ENCODE assay signal across 15 mouse cellular contexts in the genomic region with DNA sequence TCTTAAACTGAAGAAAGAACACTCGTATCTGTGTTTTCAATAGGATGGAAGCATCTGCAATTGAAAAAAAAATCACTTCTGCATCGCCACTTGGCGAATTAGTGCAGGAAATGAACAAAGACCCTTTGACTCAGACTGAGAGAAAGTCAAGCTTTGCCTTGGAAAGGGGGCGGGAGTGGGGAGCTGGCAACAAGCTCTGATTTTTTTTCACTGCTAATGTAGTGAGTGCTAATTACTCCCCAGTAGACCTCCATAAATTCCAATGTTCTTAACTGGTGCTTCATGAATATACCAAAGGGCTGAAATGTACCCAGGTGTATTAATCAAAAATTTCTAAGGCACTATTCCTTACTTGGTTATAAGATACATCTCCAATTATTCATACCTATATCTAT.
A peak's percentile ranks its signal among the peaks of the same experiment; 100 is the strongest.
DNase-seq lines count a peak whose midpoint lies in the region; ATAC-seq and TF ChIP-seq lines count a peak whose summit lies in the region.
"Had no signal": no experiment of that assay in that cellular context is flagged by ENCODE, and none has a peak within 500 bp of the region (broad histone marks: within the 10 kb centered on the region; RNA-seq: fewer than 3 reads in every experiment).

No protein-coding gene starts in this region.

- H3K4me2 ChIP-seq in midbrain, embryonic 12.5 days (replicated peaks), result no peak overlapping the region
- no peak overlapping the region for H3K4me2 ChIP-seq in forebrain, embryonic 12.5 days
- H3K4me2 ChIP-seq in hindbrain, postnatal 0 days (ENCODE audit: low read depth, low read length), result peak overlapping the region; percentile 18; the same call in 1 of the 2 replicates
- no peak overlapping the region for H3K4me2 ChIP-seq in neural tube, embryonic 12.5 days (replicated peaks)

- WGBS in midbrain, embryonic 12.5 days, result 46% methylated on average over 4 of the region's 4 CpGs
- WGBS in midbrain, embryonic 10.5 days, result 70% methylated on average over 4 of the region's 4 CpGs
- 20% methylated on average over 4 of the region's 4 CpGs for WGBS in forebrain, embryonic 12.5 days
- WGBS in hindbrain, postnatal 0 days, result 35% methylated on average over 4 of the region's 4 CpGs
- 41% methylated on average over 4 of the region's 4 CpGs for WGBS in neural tube, embryonic 12.5 days

- no peak overlapping the region for H3K4me3 ChIP-seq in midbrain, embryonic 12.5 days
- no peak overlapping the region for H3K4me3 ChIP-seq in midbrain, embryonic 10.5 days
- H3K4me3 ChIP-seq in forebrain, embryonic 12.5 days (replicated peaks), result no peak overlapping the region
- no peak overlapping the region for H3K4me3 ChIP-seq in hindbrain, postnatal 0 days (ENCODE audit: low read length)
- H3K4me3 ChIP-seq in neural tube, embryonic 12.5 days, result no peak overlapping the region

- H3K27me3 ChIP-seq in midbrain, embryonic 12.5 days, result no peaks in the 10 kb centered on the region
- H3K27me3 ChIP-seq in midbrain, embryonic 10.5 days (ENCODE audit: low read depth, poor library complexity, severe bottlenecking), result no peaks in the 10 kb centered on the region
- H3K27me3 ChIP-seq in forebrain, embryonic 12.5 days, result no peaks in the 10 kb centered on the region
- H3K27me3 ChIP-seq in hindbrain, postnatal 0 days (ENCODE audit: insufficient read depth, low read length), result no peaks in the 10 kb centered on the region
- no peaks in the 10 kb centered on the region for H3K27me3 ChIP-seq in neural tube, embryonic 12.5 days (replicated peaks)

- no peak overlapping the region for H3K9ac ChIP-seq in midbrain, embryonic 12.5 days (replicated peaks)
- no peak overlapping the region for H3K9ac ChIP-seq in forebrain, embryonic 12.5 days
- H3K9ac ChIP-seq in hindbrain, postnatal 0 days (replicated peaks; ENCODE audit: low read length), result peak overlapping the region; percentile 24; the same call in 1 of the 2 replicates
- no peak overlapping the region for H3K9ac ChIP-seq in neural tube, embryonic 12.5 days

- no peaks in the 10 kb centered on the region for H3K36me3 ChIP-seq in midbrain, embryonic 12.5 days
- no peaks in the 10 kb centered on the region for H3K36me3 ChIP-seq in midbrain, embryonic 10.5 days
- H3K36me3 ChIP-seq in forebrain, embryonic 12.5 days (replicated peaks), result no peaks in the 10 kb centered on the region
- no peaks in the 10 kb centered on the region for H3K36me3 ChIP-seq in hindbrain, postnatal 0 days (ENCODE audit: insufficient read depth, low read length)
- no peaks in the 10 kb centered on the region for H3K36me3 ChIP-seq in neural tube, embryonic 12.5 days
- H3K36me3 ChIP-seq: G1E had no signal

- peaks cover 16% of the 10 kb centered on the region; the same call in 1 of the 2 replicates for H3K4me1 ChIP-seq in midbrain, embryonic 12.5 days
- peaks cover 8% of the 10 kb centered on the region; the same call in 1 of the 2 replicates for H3K4me1 ChIP-seq in midbrain, embryonic 10.5 days
- peaks cover 27% of the 10 kb centered on the region for H3K4me1 ChIP-seq in forebrain, embryonic 12.5 days
- H3K4me1 ChIP-seq in hindbrain, postnatal 0 days (ENCODE audit: insufficient read depth, low read length), result 0 out of 2 replicates have a peak, but pooled peaks cover 4% of the 10 kb centered on the region
- peaks cover 15% of the 10 kb centered on the region; the same call in 1 of the 2 replicates for H3K4me1 ChIP-seq in neural tube, embryonic 12.5 days

- no peaks in the 10 kb centered on the region for H3K9me3 ChIP-seq in midbrain, embryonic 12.5 days
- H3K9me3 ChIP-seq in midbrain, embryonic 10.5 days (replicated peaks), result no peaks in the 10 kb centered on the region
- no peaks in the 10 kb centered on the region for H3K9me3 ChIP-seq in forebrain, embryonic 12.5 days
- H3K9me3 ChIP-seq in hindbrain, postnatal 0 days (ENCODE audit: low read length), result no peaks in the 10 kb centered on the region
- no peaks in the 10 kb centered on the region for H3K9me3 ChIP-seq in neural tube, embryonic 12.5 days
- H3K9me3 ChIP-seq: G1E had no signal

- TF ChIP-seq CTCF in hindbrain, postnatal 0 days (IDR thresholded peaks at IDR 0.05; ENCODE audit: low read depth), result no peak

- no peak for DNase-seq in midbrain, embryonic 10.5 days (ENCODE audit: low spot score)
- peak; percentile 56 for DNase-seq in hindbrain, postnatal 0 days (ENCODE audit: low spot score)
- no peak for DNase-seq in adrenal gland, adult 18-20 months (ENCODE audit: low spot score in 2 of 2)
- DNase-seq in adrenal gland, postnatal 14 days, result no peak
- DNase-seq in left cerebral cortex, adult 9 months (ENCODE audit: low spot score in 2 of 2), result no peak
- DNase-seq: cerebellum, adult 2 months; left cerebral cortex, postnatal 4 days; lung, adult 18-20 months; right cerebral cortex, adult 18-20 months had no signal

- H3K27ac ChIP-seq in midbrain, embryonic 12.5 days (replicated peaks), result peak overlapping the region; percentile 54; the same call in 1 of the 2 replicates
- no peak overlapping the region for H3K27ac ChIP-seq in midbrain, embryonic 10.5 days (replicated peaks)
- no peak overlapping the region for H3K27ac ChIP-seq in forebrain, embryonic 12.5 days
- H3K27ac ChIP-seq in hindbrain, postnatal 0 days, result peak overlapping the region; percentile 74
- peak overlapping the region; percentile 77; the same call in 1 of the 2 replicates for H3K27ac ChIP-seq in neural tube, embryonic 12.5 days
- H3K27ac ChIP-seq: kidney, postnatal 0 days; macrophage had no signal

- no peak for ATAC-seq in midbrain, embryonic 12.5 days (ENCODE audit: low FRiP score, low read depth)
- ATAC-seq in forebrain, embryonic 12.5 days (ENCODE audit: low FRiP score), result peak; percentile 37; the same call in 1 of the 2 replicates
- peak; percentile 76 for ATAC-seq in hindbrain, postnatal 0 days
- no peak; the same call in 1 of the 2 replicates for ATAC-seq in neural tube, embryonic 12.5 days (ENCODE audit: low FRiP score, low read depth)

Comparison
In these comparisons a context has a peak if more than half of its experiments do, and no peak if none do; other contexts are left out.
1. H3K27ac ChIP-seq: peak in midbrain, embryonic 12.5 days (single experiment), hindbrain, postnatal 0 days (single experiment) and neural tube, embryonic 12.5 days (single experiment); none in midbrain, embryonic 10.5 days (single experiment) and forebrain, embryonic 12.5 days (single experiment).
2. ATAC-seq: peak in forebrain, embryonic 12.5 days (single experiment) and hindbrain, postnatal 0 days (single experiment); none in midbrain, embryonic 12.5 days (single experiment) and neural tube, embryonic 12.5 days (single experiment).